Mouse (Mus musculus) mouse embryonic stem cell (cell line): ENCODE results near the gene AI481877.
"Not testable (repeated sequence)": the region's sequence is repeated elsewhere in the genome, so short reads cannot be mapped to it uniquely, and the experiment has no call there.

ENCODE experiments used
- in situ Hi-C, 2 experiments: fragments of 300-500 bp; cut with MboI; formaldehyde crosslinking; loops; 1 replicate in 1 of 2; 3 replicates in 1 of 2; pipeline ENCODE4 v1.14.3; 2019 to 2020; ENCODE audit warnings: low sequenced_read_pairs in 2 of 2, low pct_unique_long_range_greater_than_20kb in 1 of 2, mixed read lengths in 1 of 2; ENCODE audit not compliant: unreplicated experiment in 1 of 2

The AI481877 gene

GRCm38 (mm10) chr4:59138507-59139033 is at the start of gene AI481877:
Gene AI481877 (minus strand): TSS chr4:59138983.
- in situ Hi-C loops: not testable (repeated sequence)

GRCm38 (mm10) chr4:59188474-59188801 is 49.7 kb upstream of the AI481877 start:
- in situ Hi-C loops: loop anchor here in 1 of 2 experiments (25.0 kb wide), 1 partner anchor 374 kb away; no protein-coding TSS in a partner anchor

GRCm38 (mm10) chr4:59187289-59187688 is 48.5 kb upstream of the AI481877 start:
- in situ Hi-C loops: loop anchor here in 1 of 2 experiments (25.0 kb wide), 1 partner anchor 375 kb away; no protein-coding TSS in a partner anchor

- in situ Hi-C loops: loop anchor here in 1 of 2 experiments (25.0 kb wide), 1 partner anchor 377 kb away; no protein-coding TSS in a partner anchor
Measured at GRCm38 (mm10) chr4:59185671-59186070, 46.9 kb upstream of the AI481877 start.

GRCm38 (mm10) chr4:59181320-59182271 is 42.8 kb upstream of the AI481877 start:
- in situ Hi-C loops: loop anchor here in 1 of 2 experiments (25.0 kb wide), 1 partner anchor 381 kb away; no protein-coding TSS in a partner anchor

- in situ Hi-C loops: loop anchor here in 1 of 2 experiments (25.0 kb wide), 1 partner anchor 385 kb away; no protein-coding TSS in a partner anchor
Measured at GRCm38 (mm10) chr4:59177566-59177965, 38.8 kb upstream of the AI481877 start.

GRCm38 (mm10) chr4:59175929-59176328 is 37.1 kb upstream of the AI481877 start:
- in situ Hi-C loops: loop anchor here in 1 of 2 experiments (25.0 kb wide), 1 partner anchor 386 kb away; no protein-coding TSS in a partner anchor

GRCm38 (mm10) chr4:59175003-59175402 is 36.2 kb upstream of the AI481877 start:
- in situ Hi-C loops: loop anchor here in 1 of 2 experiments (25.0 kb wide), 1 partner anchor 387 kb away; no protein-coding TSS in a partner anchor

- in situ Hi-C loops: no loop called here
Measured at GRCm38 (mm10) chr4:59173181-59173922, 34.6 kb upstream of the AI481877 start.

- in situ Hi-C loops: no loop called here
Measured at GRCm38 (mm10) chr4:59172616-59173015, 33.8 kb upstream of the AI481877 start.

GRCm38 (mm10) chr4:59169981-59170380 is 31.2 kb upstream of the AI481877 start:
- in situ Hi-C loops: loop anchor here in 1 of 2 experiments (5.0 kb wide), 1 partner anchor 53 kb away; no protein-coding TSS in a partner anchor

GRCm38 (mm10) chr4:59167251-59167847 is 28.6 kb upstream of the AI481877 start:
- in situ Hi-C loops: loop anchor here in 1 of 2 experiments (5.0 kb wide), 1 partner anchor 50 kb away; no protein-coding TSS in a partner anchor

GRCm38 (mm10) chr4:59164034-59164433 is 25.3 kb upstream of the AI481877 start:
- in situ Hi-C loops: no loop called here

GRCm38 (mm10) chr4:59160959-59161670 is 22.3 kb upstream of the AI481877 start:
- in situ Hi-C loops: no loop called here

- in situ Hi-C loops: no loop called here
Measured at GRCm38 (mm10) chr4:59160289-59160688, 21.5 kb upstream of the AI481877 start.

GRCm38 (mm10) chr4:59157654-59158053 is 18.9 kb upstream of the AI481877 start:
- in situ Hi-C loops: no loop called here

- in situ Hi-C loops: no loop called here
Measured at GRCm38 (mm10) chr4:59156897-59157592, 18.3 kb upstream of the AI481877 start.
